Mouse (Mus musculus): ENCODE measurements around the gene Ipo11. TPM values are rescaled to one million over a fixed set of nuclear protein-coding genes. Genes with fewer than 3 reads are reported as not detected.

Gene Ipo11
- polyA plus RNA-seq, 1 experiment from 2014 or later, result 41.1 TPM

DNA sequence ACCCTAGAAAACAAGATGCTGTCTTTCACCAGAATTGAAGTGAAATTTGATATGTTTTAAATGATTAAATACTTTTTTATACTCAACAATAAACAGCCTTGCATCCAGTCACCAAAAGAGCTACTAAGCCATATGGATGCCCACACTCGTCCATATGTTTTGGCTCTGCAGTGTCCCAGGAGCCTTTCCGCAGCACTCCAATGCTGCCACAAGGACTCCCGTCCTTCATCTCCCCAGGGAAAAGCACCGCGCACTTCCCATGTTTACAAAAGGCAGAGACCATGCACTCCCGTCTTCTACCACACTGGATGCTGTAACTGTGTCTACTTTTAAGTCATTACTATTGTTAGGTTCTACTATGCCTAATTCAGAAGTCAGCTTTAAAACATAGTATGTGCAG, 127.9 kb downstream of the Ipo11 start:
- Histone ChIP-seq H3K27me3 (no peaks in the 10 kb centered on the region), H3K9me3 (no peaks in the 10 kb centered on the region), H3K9ac (replicated peaks) (no peak overlapping the region), H3K4me1 (no peaks in the 10 kb centered on the region), H3K4me3 (no peak overlapping the region), H3K27ac (replicated peaks) (no peak overlapping the region), H3K36me3 (peaks cover 8% of the 10 kb centered on the region; the same call in 1 of the 2 replicates), H3K4me2 (replicated peaks) (no peak overlapping the region)
- ATAC-seq (replicated peaks), result no peak
- 81% methylated on average over 6 of the region's 6 CpGs for WGBS

- no peak for ATAC-seq (replicated peaks)
These were observed 128.4 kb downstream of the Ipo11 start for GRCm38 (mm10) chr13:106808315-106808714.

GRCm38 (mm10) chr13:106807303-106807702, 129.5 kb downstream of the Ipo11 start:
- Histone ChIP-seq H3K27ac (replicated peaks) (no peak overlapping the region), H3K9ac (replicated peaks) (no peak overlapping the region), H3K4me2 (replicated peaks) (no peak overlapping the region), H3K4me1 (no peaks in the 10 kb centered on the region), H3K27me3 (no peaks in the 10 kb centered on the region), H3K9me3 (no peaks in the 10 kb centered on the region), H3K36me3 (peaks cover 8% of the 10 kb centered on the region; the same call in 1 of the 2 replicates), H3K4me3 (no peak overlapping the region)
- WGBS, result 83% methylated on average over 5 of the region's 5 CpGs
- no peak for ATAC-seq (replicated peaks)

More at GRCm38 (mm10) chr13:106808315-106808714, 128.4 kb downstream of the Ipo11 start:
- Histone ChIP-seq H3K4me2 (replicated peaks) (no peak overlapping the region), H3K9ac (replicated peaks) (no peak overlapping the region), H3K9me3 (no peaks in the 10 kb centered on the region), H3K27me3 (no peaks in the 10 kb centered on the region), H3K4me1 (no peaks in the 10 kb centered on the region), H3K27ac (replicated peaks) (no peak overlapping the region), H3K36me3 (peaks cover 8% of the 10 kb centered on the region; the same call in 1 of the 2 replicates), H3K4me3 (no peak overlapping the region)
- WGBS, result 99% methylated on average over 2 of the region's 2 CpGs

GRCm38 (mm10) chr13:106805146-106805545, 131.6 kb downstream of the Ipo11 start:
- 76% methylated on average over 5 of the region's 5 CpGs for WGBS
- Histone ChIP-seq H3K9me3 (no peaks in the 10 kb centered on the region), H3K9ac (replicated peaks) (no peak overlapping the region), H3K27ac (replicated peaks) (no peak overlapping the region), H3K36me3 (peaks cover 3% of the 10 kb centered on the region; the same call in 1 of the 2 replicates), H3K27me3 (no peaks in the 10 kb centered on the region), H3K4me3 (no peak overlapping the region), H3K4me2 (replicated peaks) (no peak overlapping the region), H3K4me1 (no peaks in the 10 kb centered on the region)
- peak; percentile 40 for ATAC-seq (replicated peaks)

DNA sequence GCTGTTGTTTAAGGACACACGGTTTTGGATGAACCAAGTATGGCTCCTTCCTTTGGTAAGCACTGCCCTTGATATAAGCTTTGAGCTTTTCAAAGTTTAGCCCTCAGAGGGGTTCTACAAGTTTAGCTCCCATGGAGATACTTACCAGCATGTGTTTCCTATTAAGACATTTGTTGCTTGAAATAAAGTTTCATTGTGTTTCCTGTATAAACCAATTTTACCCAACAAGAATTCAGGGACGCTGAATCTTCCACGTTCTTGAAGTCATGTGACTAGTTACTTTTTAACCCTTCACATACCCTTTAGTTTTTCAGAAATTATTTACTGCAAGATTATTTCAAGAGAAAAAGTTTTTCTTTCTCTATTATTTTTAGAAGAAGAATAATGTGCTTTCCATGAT, 138.7 kb downstream of the Ipo11 start:
- no peak overlapping the region for H3K9ac ChIP-seq (replicated peaks)
- 64% methylated on average over 3 of the region's 3 CpGs for WGBS
- no peak overlapping the region for H3K27ac ChIP-seq (replicated peaks)
- no peak overlapping the region for H3K4me2 ChIP-seq (replicated peaks)
- no peak overlapping the region for H3K4me3 ChIP-seq
- H3K27me3 ChIP-seq, result no peaks in the 10 kb centered on the region
- H3K4me1 ChIP-seq, result no peaks in the 10 kb centered on the region
- peaks cover 17% of the 10 kb centered on the region for H3K36me3 ChIP-seq
- no peak for ATAC-seq (replicated peaks)
- no peaks in the 10 kb centered on the region for H3K9me3 ChIP-seq

GRCm38 (mm10) chr13:106788817-106789216, 147.9 kb downstream of the Ipo11 start:
- no peaks in the 10 kb centered on the region for H3K9me3 ChIP-seq
- 84% methylated on average over 7 of the region's 7 CpGs for WGBS
- H3K4me1 ChIP-seq, result no peaks in the 10 kb centered on the region
- H3K27me3 ChIP-seq, result no peaks in the 10 kb centered on the region
- H3K27ac ChIP-seq (replicated peaks), result no peak overlapping the region
- no peak overlapping the region for H3K4me2 ChIP-seq (replicated peaks)
- H3K9ac ChIP-seq (replicated peaks), result no peak overlapping the region
- no peak for ATAC-seq (replicated peaks)
- no peak overlapping the region for H3K4me3 ChIP-seq
- no peaks in the 10 kb centered on the region for H3K36me3 ChIP-seq

DNA sequence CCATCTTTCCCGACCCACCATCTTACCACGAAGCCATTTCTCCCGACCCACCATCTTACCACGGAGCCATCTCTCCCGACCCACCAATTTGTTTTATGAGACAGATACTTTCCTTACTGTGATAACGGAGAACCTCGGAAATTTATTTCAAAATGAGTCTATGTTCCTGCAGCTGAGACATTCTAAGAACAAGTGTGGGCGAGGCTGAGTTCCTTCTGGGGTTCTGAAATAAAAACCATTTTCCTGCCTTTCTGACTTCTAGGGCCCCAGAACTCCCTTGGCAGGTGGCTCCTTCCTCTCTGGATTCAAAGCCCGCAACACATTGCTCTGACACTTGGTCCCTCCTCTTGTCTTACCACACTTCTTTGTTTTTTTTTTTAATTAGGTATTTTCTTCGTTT, 168.0 kb downstream of the Ipo11 start:
- 92% methylated on average over 10 of the region's 10 CpGs for WGBS
- ATAC-seq (replicated peaks), result no peak
- H3K27me3 ChIP-seq, result no peaks in the 10 kb centered on the region

DNA sequence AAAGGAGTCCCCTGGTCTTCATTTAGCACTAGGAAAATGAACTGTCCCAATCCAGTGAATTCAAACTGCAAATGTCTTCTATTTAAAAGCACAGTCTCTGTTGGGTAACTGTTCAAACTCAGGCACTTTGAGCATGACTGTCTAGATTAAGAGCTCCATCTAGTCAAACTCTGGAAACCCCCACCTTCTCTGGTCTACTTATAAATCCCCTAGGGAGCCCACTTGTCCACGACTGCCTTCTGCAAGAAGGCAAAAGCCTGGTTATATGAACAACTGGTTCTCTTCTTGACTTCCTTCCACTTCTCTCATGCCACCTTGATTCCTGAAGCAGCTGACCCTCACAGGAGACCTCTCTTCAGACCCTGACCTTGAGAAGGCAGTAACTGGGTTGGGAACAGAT, 174.1 kb downstream of the Ipo11 start:
- H3K4me2 ChIP-seq (replicated peaks), result no peak overlapping the region
- no peaks in the 10 kb centered on the region for H3K4me1 ChIP-seq
- H3K36me3 ChIP-seq, result no peaks in the 10 kb centered on the region
- H3K27ac ChIP-seq (replicated peaks), result no peak overlapping the region
- no peak for ATAC-seq (replicated peaks)
- WGBS, result 70% methylated on average over 1 of the region's 1 CpGs
- no peak overlapping the region for H3K9ac ChIP-seq (replicated peaks)
- H3K4me3 ChIP-seq, result no peak overlapping the region
- no peaks in the 10 kb centered on the region for H3K27me3 ChIP-seq
- H3K9me3 ChIP-seq, result no peaks in the 10 kb centered on the region

More for the DNA sequence above, 168.0 kb downstream of the Ipo11 start:
- no peaks in the 10 kb centered on the region for H3K9me3 ChIP-seq
- no peak overlapping the region for H3K9ac ChIP-seq (replicated peaks)
- H3K4me1 ChIP-seq, result no peaks in the 10 kb centered on the region
- H3K27ac ChIP-seq (replicated peaks), result no peak overlapping the region
- no peak overlapping the region for H3K4me3 ChIP-seq
- no peaks in the 10 kb centered on the region for H3K36me3 ChIP-seq
- no peak overlapping the region for H3K4me2 ChIP-seq (replicated peaks)

DNA sequence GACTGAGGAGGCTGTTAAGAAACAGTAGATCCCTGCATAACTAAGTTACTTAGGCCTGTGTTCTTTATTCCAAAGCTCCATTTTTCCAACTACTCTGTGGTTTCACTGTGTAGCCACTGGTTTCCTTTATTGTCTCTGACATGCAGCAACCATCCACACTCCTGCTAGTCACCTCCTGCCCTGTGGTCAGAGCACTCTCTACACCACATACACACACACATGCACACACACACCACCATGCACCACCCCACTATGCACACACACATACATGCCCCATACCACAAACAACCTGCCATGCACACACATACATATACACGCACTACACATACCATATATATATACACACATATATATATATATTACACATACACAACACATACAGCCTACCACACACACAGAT, 175.1 kb downstream of the Ipo11 start:
- ATAC-seq (replicated peaks), result no peak
- H3K36me3 ChIP-seq, result no peaks in the 10 kb centered on the region
- no peaks in the 10 kb centered on the region for H3K4me1 ChIP-seq
- 97% methylated on average over 1 of the region's 1 CpGs for WGBS
- H3K9me3 ChIP-seq, result no peaks in the 10 kb centered on the region
- H3K9ac ChIP-seq (replicated peaks), result no peak overlapping the region
- H3K27ac ChIP-seq (replicated peaks), result no peak overlapping the region
- H3K4me2 ChIP-seq (replicated peaks), result no peak overlapping the region
- H3K27me3 ChIP-seq, result no peaks in the 10 kb centered on the region
- no peak overlapping the region for H3K4me3 ChIP-seq

DNA sequence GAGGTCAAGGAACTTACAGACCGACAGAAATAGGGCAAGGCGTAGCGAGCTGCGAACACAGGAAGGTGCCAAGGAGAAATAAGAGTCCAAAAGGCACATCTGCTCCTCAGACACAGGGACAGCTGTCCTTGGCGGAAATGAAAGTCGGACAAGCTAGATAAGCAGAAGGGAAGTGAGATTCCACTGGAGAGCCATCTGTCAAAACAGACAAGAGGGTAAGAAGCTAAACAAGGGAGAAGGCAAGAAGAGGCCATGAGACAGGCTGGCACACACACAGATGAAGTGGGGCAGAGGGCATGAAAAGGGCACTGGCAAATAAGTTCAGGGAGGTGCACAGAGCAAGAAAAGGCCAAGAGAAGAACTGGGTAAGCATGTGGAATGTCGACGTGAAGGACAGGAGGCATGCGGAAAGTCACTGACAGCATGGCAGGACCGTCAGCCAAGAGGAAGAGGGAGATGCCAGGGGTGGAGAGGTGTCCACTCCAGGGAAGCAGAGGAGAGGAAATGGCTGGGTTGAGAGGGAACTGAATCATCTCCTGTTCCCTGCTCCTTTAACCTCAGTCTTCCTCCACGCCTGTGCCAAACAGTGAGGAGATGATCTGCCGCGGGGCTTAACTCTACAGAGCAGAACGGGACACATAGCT, 176.4 kb downstream of the Ipo11 start:
- no peaks in the 10 kb centered on the region for H3K9me3 ChIP-seq
- no peak overlapping the region for H3K4me3 ChIP-seq
- H3K27ac ChIP-seq (replicated peaks), result no peak overlapping the region
- H3K4me2 ChIP-seq (replicated peaks), result no peak overlapping the region
- H3K36me3 ChIP-seq, result no peaks in the 10 kb centered on the region
- H3K27me3 ChIP-seq, result no peaks in the 10 kb centered on the region
- ATAC-seq (replicated peaks), result no peak
- 85% methylated on average over 14 of the region's 14 CpGs for WGBS
- H3K9ac ChIP-seq (replicated peaks), result no peak overlapping the region
- no peaks in the 10 kb centered on the region for H3K4me1 ChIP-seq

DNA sequence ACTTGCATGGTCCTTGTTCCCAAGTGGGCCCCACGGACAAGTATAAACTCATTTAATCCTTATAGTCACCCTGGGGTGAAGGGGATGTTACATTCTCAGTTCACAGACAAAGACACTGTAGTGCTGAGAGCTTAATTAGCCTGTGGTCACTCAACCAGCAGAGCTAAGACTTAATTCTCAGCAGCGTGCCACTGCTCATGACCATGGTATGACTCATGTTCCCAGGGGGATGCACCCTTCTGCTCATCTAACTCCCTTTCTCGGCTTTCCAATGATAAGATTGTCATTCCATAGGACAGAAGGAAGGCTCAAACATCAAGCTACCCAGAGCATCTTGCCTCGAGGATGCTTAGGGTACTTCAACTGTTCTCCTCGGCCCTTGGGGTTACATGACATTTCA, 180.9 kb downstream of the Ipo11 start:
- H3K27ac ChIP-seq (replicated peaks), result no peak overlapping the region
- H3K4me2 ChIP-seq (replicated peaks), result no peak overlapping the region
- no peaks in the 10 kb centered on the region for H3K4me1 ChIP-seq
- no peak overlapping the region for H3K4me3 ChIP-seq
- no peak for ATAC-seq (replicated peaks)
- H3K36me3 ChIP-seq, result no peaks in the 10 kb centered on the region
- no peaks in the 10 kb centered on the region for H3K27me3 ChIP-seq
- H3K9me3 ChIP-seq, result no peaks in the 10 kb centered on the region
- H3K9ac ChIP-seq (replicated peaks), result no peak overlapping the region
- WGBS, result 45% methylated on average over 5 of the region's 5 CpGs

DNA sequence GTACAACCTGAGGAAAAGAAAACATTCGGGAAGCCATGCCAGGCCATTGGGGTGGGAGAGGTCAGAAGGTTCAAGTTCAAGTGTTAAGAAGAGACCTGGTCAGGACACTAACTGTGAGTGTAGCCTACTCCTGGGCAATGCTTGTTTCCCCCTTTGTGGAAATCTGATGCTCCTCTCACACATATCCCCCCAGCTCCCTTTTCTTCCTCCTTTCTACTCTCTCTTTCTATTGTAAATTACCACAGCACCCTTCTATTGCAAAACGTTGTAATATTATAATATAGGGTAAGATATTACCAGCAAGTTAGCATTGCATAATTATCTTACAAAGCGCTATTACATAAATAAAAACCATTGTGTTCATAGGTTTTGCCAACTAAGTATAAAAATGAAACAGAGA, 182.5 kb downstream of the Ipo11 start:
- H3K9me3 ChIP-seq, result no peaks in the 10 kb centered on the region
- no peak for ATAC-seq (replicated peaks)
- no peak overlapping the region for H3K4me2 ChIP-seq (replicated peaks)
- no peak overlapping the region for H3K27ac ChIP-seq (replicated peaks)
- no peaks in the 10 kb centered on the region for H3K27me3 ChIP-seq
- H3K36me3 ChIP-seq, result no peaks in the 10 kb centered on the region
- no peak overlapping the region for H3K9ac ChIP-seq (replicated peaks)
- H3K4me3 ChIP-seq, result no peak overlapping the region
- WGBS, result 89% methylated on average over 3 of the region's 3 CpGs
- no peaks in the 10 kb centered on the region for H3K4me1 ChIP-seq

- 95% methylated on average over 1 of the region's 1 CpGs for WGBS
- Histone ChIP-seq H3K9me3 (no peaks in the 10 kb centered on the region), H3K4me1 (no peaks in the 10 kb centered on the region), H3K36me3 (no peaks in the 10 kb centered on the region), H3K27ac (replicated peaks) (no peak overlapping the region), H3K4me3 (no peak overlapping the region), H3K27me3 (no peaks in the 10 kb centered on the region), H3K4me2 (replicated peaks) (no peak overlapping the region), H3K9ac (replicated peaks) (no peak overlapping the region)
- ATAC-seq (replicated peaks), result no peak
These were observed 184.8 kb downstream of the Ipo11 start for GRCm38 (mm10) chr13:106751951-106752350.
